Mouse (Mus musculus): Measurements from ENCODE around the gene Usp43.

Usp43 gene

GRCm38 (mm10) chr11:67897064-67897560 lies 24.8 kb downstream of the Usp43 start:
- DNase-seq: peak; percentile 58 to 75

- DNase-seq: no peak
Observed at GRCm38 (mm10) chr11:67895641-67896040, 26.3 kb downstream of the Usp43 start.

- DNase-seq: no peak
Observed at GRCm38 (mm10) chr11:67888521-67888920, 33.4 kb downstream of the Usp43 start.

- no peak for DNase-seq
Observed at GRCm38 (mm10) chr11:67885921-67886320, 36.0 kb downstream of the Usp43 start.

- DNase-seq: no peak
Observed at GRCm38 (mm10) chr11:67865521-67866197, 56.3 kb downstream of the Usp43 start.

- no peak for DNase-seq
Observed at GRCm38 (mm10) chr11:67865100-67865499, 56.9 kb downstream of the Usp43 start.

- DNase-seq: no peak
Observed at GRCm38 (mm10) chr11:67861399-67861838, 60.5 kb downstream of the Usp43 start.

GRCm38 (mm10) chr11:67860743-67861398 lies 61.1 kb downstream of the Usp43 start:
- DNase-seq: no peak

GRCm38 (mm10) chr11:67858518-67858917 lies 63.4 kb downstream of the Usp43 start:
- peak in 1 of 2 experiments; percentile 28 for DNase-seq

GRCm38 (mm10) chr11:67855035-67855434 lies 66.9 kb downstream of the Usp43 start:
- DNase-seq: peak; percentile 37 to 63

GRCm38 (mm10) chr11:67853996-67854395 lies 68.0 kb downstream of the Usp43 start:
- no peak for DNase-seq

GRCm38 (mm10) chr11:67851770-67852169 lies 70.2 kb downstream of the Usp43 start:
- no peak for DNase-seq

GRCm38 (mm10) chr11:67845193-67845592 lies 76.8 kb downstream of the Usp43 start:
- DNase-seq: no peak

GRCm38 (mm10) chr11:67839810-67840209 lies 82.1 kb downstream of the Usp43 start:
- no peak for DNase-seq

- DNase-seq: no peak
Observed at GRCm38 (mm10) chr11:67835408-67836078, 86.4 kb downstream of the Usp43 start.

- DNase-seq: peak in 1 of 2 experiments; percentile 39
Observed at GRCm38 (mm10) chr11:67831820-67832219, 90.1 kb downstream of the Usp43 start.

GRCm38 (mm10) chr11:67829530-67829929 lies 92.4 kb downstream of the Usp43 start:
- DNase-seq: no peak

GRCm38 (mm10) chr11:67828360-67829059 lies 93.4 kb downstream of the Usp43 start:
- DNase-seq: no peak

GRCm38 (mm10) chr11:67821560-67821959 lies 100.4 kb downstream of the Usp43 start:
- peak; percentile 63 to 74 for DNase-seq

- DNase-seq: peak; percentile 22 to 38
Observed at GRCm38 (mm10) chr11:67820221-67820620, 101.7 kb downstream of the Usp43 start.

- DNase-seq: peak; percentile 43 to 65
Observed at GRCm38 (mm10) chr11:67819604-67820003, 102.3 kb downstream of the Usp43 start.

GRCm38 (mm10) chr11:67811535-67811934 lies 110.4 kb downstream of the Usp43 start:
- DNase-seq: peak; percentile 45 to 73

GRCm38 (mm10) chr11:67808051-67808450 lies 113.9 kb downstream of the Usp43 start:
- DNase-seq: peak; percentile 11 to 27
